Mouse (Mus musculus) stomach, postnatal 0 days (tissue): ENCODE measurements around the gene Spaar. TPM values are rescaled to one million over a fixed set of nuclear protein-coding genes. Genes with fewer than 3 reads are reported as not detected.

Source experiments
- ATAC-seq: fragments of 200-750 bp; cut with Nextera tagmentation; 2 replicates; pipeline ENCODE4 v1.8.0; 2017; ENCODE audit not compliant: low FRiP score, low TSS enrichment
- DNase-seq: peaks from one replicate; pipeline ENCODE4 v3.0.0-alpha.2; 2016; ENCODE audit warnings: low spot score
- H3K27ac ChIP-seq: fragments of 300-500 bp; sonication (generic); replicated peaks from 2 replicates; pipeline ENCODE4 v1.5.1; 2014; ENCODE audit warnings: mild to moderate bottlenecking, control low read depth
- H3K27me3 ChIP-seq: fragments of 300-500 bp; sonication (generic); 2 replicates; pipeline ENCODE4 v1.6.1; 2014; ENCODE audit warnings: low read length; ENCODE audit not compliant: control insufficient read depth, insufficient read depth
- H3K36me3 ChIP-seq: fragments of 300-500 bp; sonication (generic); 2 replicates; pipeline ENCODE4 v1.6.1; 2014; ENCODE audit warnings: low read length, mixed read lengths; ENCODE audit not compliant: control insufficient read depth, insufficient read depth
- H3K4me1 ChIP-seq: fragments of 300-500 bp; sonication (generic); replicated peaks from 2 replicates; pipeline ENCODE4 v1.6.1; 2014; ENCODE audit warnings: antibody characterized with exemption; ENCODE audit not compliant: control insufficient read depth, insufficient read depth
- H3K4me2 ChIP-seq: fragments of 300-500 bp; sonication (generic); replicated peaks from 2 replicates; pipeline ENCODE4 v1.6.1; 2014; ENCODE audit warnings: low read depth, mild to moderate bottlenecking, control low read depth, moderate library complexity
- H3K4me3 ChIP-seq: fragments of 300-500 bp; sonication (generic); 2 replicates; pipeline ENCODE4 v1.5.1; 2014; ENCODE audit warnings: low read depth, low read length, control low read depth
- H3K9ac ChIP-seq: fragments of 300-500 bp; sonication (generic); 2 replicates; pipeline ENCODE4 v1.6.1; 2014; ENCODE audit warnings: mild to moderate bottlenecking, low read length, control low read depth, mixed read lengths
- H3K9me3 ChIP-seq: fragments of 300-500 bp; sonication (generic); 2 replicates; pipeline ENCODE4 v1.6.1; 2016; ENCODE audit warnings: low read length; ENCODE audit not compliant: control insufficient read depth
- CTCF ChIP-seq: IDR thresholded peaks from 2 replicates; pipeline ENCODE4 v1.5.1; 2016; ENCODE audit warnings: antibody characterized with exemption, low read depth, mild to moderate bottlenecking, moderate library complexity
- EP300 ChIP-seq: optimal IDR thresholded peaks from 2 replicates; pipeline ENCODE3; 2016; ENCODE audit warnings: antibody characterized with exemption
- WGBS: fragments of 180-500 bp; shearing (Covaris S2); extraction: QIAGEN DNeasy Blood & Tissue Kit; methylation state at CpG from one replicate; pipeline ENCODE4 v1.1.7; 2014; 5-methylcytosine and 5-hydroxymethylcytosine counted together
- polyA plus RNA-seq: library from polyadenylated mRNA; unstranded; fragments of >200 nt; fragmentation: Nextera tagmentation; extraction: Ambion mirVana; gene quantifications from 2 replicates; pipeline ENCODE4 v1.2.1, GENCODE M21; 2015

Spaar gene
- polyA plus RNA-seq, 1 experiment from 2014 or later, result 0.27 TPM

- H3K27ac ChIP-seq, result no peak within 1 kb of the TSS
- no peaks in the 10 kb centered on the region for H3K27me3 ChIP-seq
- 44% methylated on average over 6 of the region's 6 CpGs for WGBS
- no peak for TF ChIP-seq CTCF
- no peak for TF ChIP-seq EP300
- H3K36me3 ChIP-seq, result no peaks in the 10 kb centered on the region
- no peak for ATAC-seq
- no peak within 1 kb of the TSS for H3K9ac ChIP-seq
- H3K9me3 ChIP-seq, result no peaks in the 10 kb centered on the region
- H3K4me3 ChIP-seq, result no peak within 1 kb of the TSS
- no peak within 1 kb of the TSS for H3K4me2 ChIP-seq
- no peaks in the 10 kb centered on the region for H3K4me1 ChIP-seq
- DNase-seq, result no peak
Observed at GRCm38 (mm10) chr4:43709869-43710268, 20.0 kb upstream of the Spaar start, which contains the start of gene Olfr71. Gene Olfr71, minus strand, starts transcription at chr4:43710255.

- Histone ChIP-seq H3K4me1 (no peaks in the 10 kb centered on the region), H3K36me3 (no peaks in the 10 kb centered on the region), H3K27me3 (no peaks in the 10 kb centered on the region), H3K27ac (no peak overlapping the region), H3K4me3 (no peak overlapping the region), H3K4me2 (no peak overlapping the region), H3K9me3 (no peaks in the 10 kb centered on the region), H3K9ac (no peak overlapping the region)
- DNase-seq, result peak; percentile 81
- 1% methylated on average over 2 of the region's 2 CpGs for WGBS
- TF ChIP-seq EP300 (no peak), CTCF (peak; percentile 94)
- ATAC-seq, result no peak
Observed at GRCm38 (mm10) chr4:43711821-43712220, 18.0 kb upstream of the Spaar start.

- Histone ChIP-seq H3K27ac (no peak overlapping the region), H3K27me3 (no peaks in the 10 kb centered on the region), H3K4me2 (no peak overlapping the region), H3K4me1 (no peaks in the 10 kb centered on the region), H3K4me3 (no peak overlapping the region), H3K9ac (no peak overlapping the region), H3K9me3 (no peaks in the 10 kb centered on the region), H3K36me3 (no peaks in the 10 kb centered on the region)
- TF ChIP-seq EP300 (no peak), CTCF (no peak)
- ATAC-seq (no peak), DNase-seq (no peak)
- WGBS, result 40% methylated on average over 7 of the region's 7 CpGs
Observed at GRCm38 (mm10) chr4:43713652-43714219, 16.1 kb upstream of the Spaar start.

GRCm38 (mm10) chr4:43720491-43721228, 9.2 kb upstream of the Spaar start:
- WGBS, result 49% methylated on average over 11 of the region's 16 CpGs
- no peaks in the 10 kb centered on the region for H3K4me1 ChIP-seq
- no peak overlapping the region for H3K27ac ChIP-seq
- no peak overlapping the region for H3K4me2 ChIP-seq
- no peak overlapping the region for H3K9ac ChIP-seq
- no peaks in the 10 kb centered on the region for H3K36me3 ChIP-seq
- H3K4me3 ChIP-seq, result no peak overlapping the region
- no peaks in the 10 kb centered on the region for H3K27me3 ChIP-seq
- TF ChIP-seq EP300, result no peak
- no peak for TF ChIP-seq CTCF
- no peaks in the 10 kb centered on the region for H3K9me3 ChIP-seq
- ATAC-seq (no peak), DNase-seq (no peak)

GRCm38 (mm10) chr4:43722191-43722590, 7.6 kb upstream of the Spaar start:
- DNase-seq, result no peak

GRCm38 (mm10) chr4:43724764-43725163, 5.1 kb upstream of the Spaar start:
- no peaks in the 10 kb centered on the region for H3K27me3 ChIP-seq
- DNase-seq (peak; percentile 59), ATAC-seq (no peak)
- H3K9me3 ChIP-seq, result no peaks in the 10 kb centered on the region
- H3K4me3 ChIP-seq, result no peak overlapping the region
- no peak overlapping the region for H3K4me2 ChIP-seq
- H3K36me3 ChIP-seq, result no peaks in the 10 kb centered on the region
- no peak overlapping the region for H3K27ac ChIP-seq
- H3K9ac ChIP-seq, result no peak overlapping the region
- 26% methylated on average over 1 of the region's 1 CpGs for WGBS
- TF ChIP-seq CTCF (peak; percentile 90), EP300 (no peak)
- peaks cover 20% of the 10 kb centered on the region for H3K4me1 ChIP-seq

More at GRCm38 (mm10) chr4:43722191-43722590, 7.6 kb upstream of the Spaar start:
- H3K9me3 ChIP-seq, result no peaks in the 10 kb centered on the region
- no peak overlapping the region for H3K4me2 ChIP-seq
- no peak overlapping the region for H3K4me3 ChIP-seq
- H3K9ac ChIP-seq, result no peak overlapping the region
- peaks cover 4% of the 10 kb centered on the region; the same call in 1 of the 2 replicates for H3K4me1 ChIP-seq
- no peak for ATAC-seq
- no peaks in the 10 kb centered on the region for H3K36me3 ChIP-seq
- no peaks in the 10 kb centered on the region for H3K27me3 ChIP-seq
- WGBS, result 82% methylated on average over 4 of the region's 4 CpGs
- H3K27ac ChIP-seq, result no peak overlapping the region
- no peak for TF ChIP-seq EP300
- TF ChIP-seq CTCF, result no peak
